9 mouse cellular contexts compared by ENCODE assay signal in the genomic region with DNA sequence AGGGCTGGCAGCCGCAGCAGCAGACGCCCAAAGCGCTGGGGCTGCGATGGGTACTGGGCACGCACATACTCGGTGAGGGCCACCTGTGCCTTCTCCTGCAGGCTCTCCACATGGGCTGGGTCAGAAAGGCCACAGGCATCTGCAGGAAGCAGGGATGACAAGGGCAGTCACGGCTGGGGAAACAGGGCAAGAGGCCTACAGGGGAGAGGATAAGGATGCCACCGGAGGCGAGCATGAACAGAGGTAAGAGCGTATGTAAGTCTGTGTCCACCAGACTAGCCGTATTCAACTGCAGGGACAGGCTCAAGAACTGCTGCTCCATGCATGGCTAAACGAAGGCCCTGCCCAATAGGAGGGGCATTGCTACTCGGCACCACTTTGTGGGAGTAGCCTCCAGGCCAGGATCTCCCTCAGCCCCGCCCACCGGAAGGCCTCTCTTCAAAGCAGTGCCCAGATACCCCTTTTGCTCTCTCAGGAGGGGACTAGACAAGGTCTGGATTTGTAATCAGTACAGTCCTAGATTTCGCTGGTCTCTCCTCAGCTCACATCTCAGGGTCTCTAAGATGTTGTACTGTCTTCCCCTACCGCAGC. TPM values are rescaled to one million over a fixed set of nuclear protein-coding genes. Genes with fewer than 3 reads are reported as not detected.
DNase-seq lines count a peak whose midpoint lies in the region; ATAC-seq lines count a peak whose summit lies in the region.
"Had no signal": no experiment of that assay in that cellular context is flagged by ENCODE, and none has a peak within 500 bp of the region (broad histone marks: within the 10 kb centered on the region; RNA-seq: fewer than 3 reads in every experiment).

No protein-coding gene starts in this region.

- no peak overlapping the region; the same call in 1 of the 2 replicates for H3K27ac ChIP-seq in hindbrain, embryonic 13.5 days
- no peak overlapping the region for H3K27ac ChIP-seq in hindbrain, embryonic 14.5 days
- H3K27ac ChIP-seq in hindbrain, embryonic 15.5 days (replicated peaks): 0 out of 2 replicates have a peak overlapping the region, but pooled peaks have one; percentile 40
- H3K27ac ChIP-seq in limb, embryonic 10.5 days: no peak overlapping the region
- H3K27ac ChIP-seq: limb, embryonic 15.5 days had no signal

- 0 out of 2 replicates have a peak overlapping the region, but pooled peaks have one; percentile 75 for H3K9ac ChIP-seq in hindbrain, embryonic 13.5 days
- no peak overlapping the region for H3K9ac ChIP-seq in hindbrain, embryonic 14.5 days
- H3K9ac ChIP-seq in hindbrain, embryonic 15.5 days: no peak overlapping the region
- H3K9ac ChIP-seq: limb, embryonic 15.5 days had no signal

- ATAC-seq in hindbrain, embryonic 13.5 days (ENCODE audit: low FRiP score): no peak
- no peak for ATAC-seq in hindbrain, embryonic 14.5 days (ENCODE audit: low FRiP score)
- no peak for ATAC-seq in hindbrain, embryonic 15.5 days (ENCODE audit: low FRiP score, low read depth)

- peaks cover 26% of the 10 kb centered on the region for H3K36me3 ChIP-seq in hindbrain, embryonic 13.5 days
- peaks cover 19% of the 10 kb centered on the region for H3K36me3 ChIP-seq in hindbrain, embryonic 14.5 days (replicated peaks; ENCODE audit: control insufficient read depth, insufficient read depth)
- peaks cover 14% of the 10 kb centered on the region; the same call in 1 of the 2 replicates for H3K36me3 ChIP-seq in hindbrain, embryonic 15.5 days
- H3K36me3 ChIP-seq in limb, embryonic 10.5 days: peaks cover 72% of the 10 kb centered on the region

- no peak overlapping the region for H3K4me3 ChIP-seq in hindbrain, embryonic 13.5 days
- no peak overlapping the region for H3K4me3 ChIP-seq in hindbrain, embryonic 14.5 days (replicated peaks; ENCODE audit: low read length)
- H3K4me3 ChIP-seq in hindbrain, embryonic 15.5 days: no peak overlapping the region
- H3K4me3 ChIP-seq in limb, embryonic 10.5 days: peak overlapping the region; percentile 46; the same call in 1 of the 2 replicates

- 0 out of 2 replicates have a peak overlapping the region, but pooled peaks have one; percentile 67 for H3K4me2 ChIP-seq in hindbrain, embryonic 13.5 days
- no peak overlapping the region for H3K4me2 ChIP-seq in hindbrain, embryonic 14.5 days (replicated peaks)
- H3K4me2 ChIP-seq in hindbrain, embryonic 15.5 days: peak overlapping the region; percentile 67; the same call in 1 of the 2 replicates

- H3K27me3 ChIP-seq in hindbrain, embryonic 13.5 days: no peaks in the 10 kb centered on the region
- no peaks in the 10 kb centered on the region for H3K27me3 ChIP-seq in hindbrain, embryonic 14.5 days (ENCODE audit: control insufficient read depth, insufficient read depth, low read length)
- no peaks in the 10 kb centered on the region for H3K27me3 ChIP-seq in hindbrain, embryonic 15.5 days
- H3K27me3 ChIP-seq in limb, embryonic 10.5 days (ENCODE audit: low read depth, poor library complexity, severe bottlenecking): 0 out of 2 replicates have a peak, but pooled peaks cover 20% of the 10 kb centered on the region
- H3K27me3 ChIP-seq: limb, embryonic 15.5 days had no signal

- WGBS in hindbrain, embryonic 13.5 days: 80% methylated on average over 17 of the region's 17 CpGs
- WGBS in hindbrain, embryonic 14.5 days: 79% methylated on average over 17 of the region's 17 CpGs
- WGBS in hindbrain, embryonic 15.5 days: 81% methylated on average over 17 of the region's 17 CpGs
- WGBS in limb, embryonic 10.5 days: 76% methylated on average over 17 of the region's 17 CpGs

- H3K9me3 ChIP-seq in hindbrain, embryonic 13.5 days: no peaks in the 10 kb centered on the region
- no peaks in the 10 kb centered on the region for H3K9me3 ChIP-seq in hindbrain, embryonic 14.5 days (ENCODE audit: control insufficient read depth, low read length)
- no peaks in the 10 kb centered on the region for H3K9me3 ChIP-seq in hindbrain, embryonic 15.5 days
- no peaks in the 10 kb centered on the region for H3K9me3 ChIP-seq in limb, embryonic 10.5 days (replicated peaks)
- H3K9me3 ChIP-seq: limb, embryonic 15.5 days had no signal

- intact Hi-C loops in left cerebral cortex, postnatal 36 days (cut with DNase I): no loop called here

- H3K4me1 ChIP-seq in hindbrain, embryonic 13.5 days (replicated peaks): peaks cover 51% of the 10 kb centered on the region
- peaks cover 37% of the 10 kb centered on the region for H3K4me1 ChIP-seq in hindbrain, embryonic 14.5 days (replicated peaks; ENCODE audit: control insufficient read depth, insufficient read depth, low read length)
- H3K4me1 ChIP-seq in hindbrain, embryonic 15.5 days (replicated peaks): peaks cover 49% of the 10 kb centered on the region
- H3K4me1 ChIP-seq in limb, embryonic 10.5 days: peaks cover 55% of the 10 kb centered on the region

- peak; percentile 60 for DNase-seq in adrenal gland, postnatal 10 days
- DNase-seq in adrenal gland, adult 18-20 months (ENCODE audit: low spot score in 2 of 2): no peak
- DNase-seq in hindbrain, embryonic 14.5 days (ENCODE audit: low spot score): no peak
- peak; percentile 35 for DNase-seq in limb, embryonic 10.5 days (ENCODE audit: low spot score)
- no peak for DNase-seq in left cerebral cortex, postnatal 36 days (ENCODE audit: low spot score in 2 of 2)
- no peak for DNase-seq in ovary, adult 18-20 months (ENCODE audit: low spot score)

RNA-seq across cellular contexts. Expression of a gene that starts 3.6 kb away (rescaled TPM):
- total RNA-seq in adrenal gland, postnatal 10 days (2021): 10 to 100 TPM; 15.7 to 19.9 TPM
- 10 to 100 TPM; 14.4 to 18.6 TPM for total RNA-seq in adrenal gland, adult 18-20 months (2021)
- 4.6 and 6.2 TPM in 2 replicates for polyA plus RNA-seq in hindbrain, embryonic 13.5 days (2015; fragmentation: Nextera tagmentation; extraction: Ambion mirVana)
- 4.8 and 5.0 TPM in 2 replicates for polyA plus RNA-seq in hindbrain, embryonic 14.5 days (2014; fragmentation: Nextera tagmentation; extraction: Ambion mirVana)
- 6.6 and 7.4 TPM in 2 replicates for polyA plus RNA-seq in hindbrain, embryonic 15.5 days (2015; fragmentation: Nextera tagmentation; extraction: Ambion mirVana)
- 4.3 and 5.4 TPM in 2 replicates for polyA plus RNA-seq in limb, embryonic 10.5 days (2016; fragmentation: Nextera tagmentation; extraction: Ambion mirVana)
- total RNA-seq in left cerebral cortex, postnatal 36 days (2021): 10 to 100 TPM; 15.4 to 18.1 TPM

RNA-seq across cellular contexts. Expression of a gene that starts 7.0 kb away (rescaled TPM):
- total RNA-seq in adrenal gland, postnatal 10 days (2021): 10 to 100 TPM; 70.5 to 80.8 TPM
- 10 to 100 TPM; 63.9 to 76.0 TPM for total RNA-seq in adrenal gland, adult 18-20 months (2021)
- 20.2 and 21.3 TPM in 2 replicates for polyA plus RNA-seq in hindbrain, embryonic 13.5 days (2015; fragmentation: Nextera tagmentation; extraction: Ambion mirVana)
- 35.9 and 37.5 TPM in 2 replicates for polyA plus RNA-seq in hindbrain, embryonic 14.5 days (2014; fragmentation: Nextera tagmentation; extraction: Ambion mirVana)
- polyA plus RNA-seq in hindbrain, embryonic 15.5 days (2015; fragmentation: Nextera tagmentation; extraction: Ambion mirVana): 29.3 and 31.4 TPM in 2 replicates
- polyA plus RNA-seq in limb, embryonic 10.5 days (2016; fragmentation: Nextera tagmentation; extraction: Ambion mirVana): 77.4 and 87.2 TPM in 2 replicates
- 10 to 100 TPM; 39.3 to 40.6 TPM for total RNA-seq in left cerebral cortex, postnatal 36 days (2021)

RNA-seq across cellular contexts. Expression of a gene that starts 8.1 kb away (rescaled TPM):
- total RNA-seq in adrenal gland, postnatal 10 days (2021): 100 to 1,000 TPM; 170 to 185 TPM
- 100 to 1,000 TPM; 203 to 204 TPM for total RNA-seq in adrenal gland, adult 18-20 months (2021)
- polyA plus RNA-seq in hindbrain, embryonic 13.5 days (2015; fragmentation: Nextera tagmentation; extraction: Ambion mirVana): 109 and 112 TPM in 2 replicates
- polyA plus RNA-seq in hindbrain, embryonic 14.5 days (2014; fragmentation: Nextera tagmentation; extraction: Ambion mirVana): 112 and 126 TPM in 2 replicates
- 113 TPM in 2 replicates for polyA plus RNA-seq in hindbrain, embryonic 15.5 days (2015; fragmentation: Nextera tagmentation; extraction: Ambion mirVana)
- 92.4 and 95.0 TPM in 2 replicates for polyA plus RNA-seq in limb, embryonic 10.5 days (2016; fragmentation: Nextera tagmentation; extraction: Ambion mirVana)
- 100 to 1,000 TPM; 104 to 119 TPM for total RNA-seq in left cerebral cortex, postnatal 36 days (2021)

RNA-seq across cellular contexts. Expression of a gene that starts 20.9 kb away (rescaled TPM):
- 10 to 100 TPM; 28.6 to 43.1 TPM for total RNA-seq in adrenal gland, postnatal 10 days (2021)
- total RNA-seq in adrenal gland, adult 18-20 months (2021): 10 to 100 TPM; 14.0 to 16.5 TPM
- polyA plus RNA-seq in hindbrain, embryonic 13.5 days (2015; fragmentation: Nextera tagmentation; extraction: Ambion mirVana): 6.2 and 7.1 TPM in 2 replicates
- polyA plus RNA-seq in hindbrain, embryonic 14.5 days (2014; fragmentation: Nextera tagmentation; extraction: Ambion mirVana): 4.7 and 6.0 TPM in 2 replicates
- polyA plus RNA-seq in hindbrain, embryonic 15.5 days (2015; fragmentation: Nextera tagmentation; extraction: Ambion mirVana): 7.6 and 7.7 TPM in 2 replicates
- 6.6 and 6.9 TPM in 2 replicates for polyA plus RNA-seq in limb, embryonic 10.5 days (2016; fragmentation: Nextera tagmentation; extraction: Ambion mirVana)
- total RNA-seq in left cerebral cortex, postnatal 36 days (2021): 1 to 10 TPM; 3.4 to 4.9 TPM

RNA-seq across cellular contexts. Expression of a gene that starts 21.9 kb away (rescaled TPM):
- total RNA-seq in adrenal gland, postnatal 10 days (2021): 10 to 100 TPM; 85.4 to 97.4 TPM
- 100 to 1,000 TPM in 1 of 2 experiments, 10 to 100 TPM in 1; 97.9 to 107 TPM for total RNA-seq in adrenal gland, adult 18-20 months (2021)
- 83.3 and 90.9 TPM in 2 replicates for polyA plus RNA-seq in hindbrain, embryonic 13.5 days (2015; fragmentation: Nextera tagmentation; extraction: Ambion mirVana)
- 88.2 and 89.7 TPM in 2 replicates for polyA plus RNA-seq in hindbrain, embryonic 14.5 days (2014; fragmentation: Nextera tagmentation; extraction: Ambion mirVana)
- 96.4 and 99.4 TPM in 2 replicates for polyA plus RNA-seq in hindbrain, embryonic 15.5 days (2015; fragmentation: Nextera tagmentation; extraction: Ambion mirVana)
- 123 and 131 TPM in 2 replicates for polyA plus RNA-seq in limb, embryonic 10.5 days (2016; fragmentation: Nextera tagmentation; extraction: Ambion mirVana)
- 100 to 1,000 TPM; 101 to 116 TPM for total RNA-seq in left cerebral cortex, postnatal 36 days (2021)

Comparison
In these comparisons a context has a peak if more than half of its experiments do, and no peak if none do; other contexts are left out.
1. DNase-seq: peak in adrenal gland, postnatal 10 days (single experiment) and limb, embryonic 10.5 days (single experiment); none in adrenal gland, adult 18-20 months (0 of 2), hindbrain, embryonic 14.5 days (single experiment), left cerebral cortex, postnatal 36 days (0 of 2) and ovary, adult 18-20 months (single experiment).